Mouse (Mus musculus) c-Kit-positive CD71-negative TER-119-negative erythroid progenitor cells, embryonic 14.5 days (primary cell): ENCODE measurements around the gene Grk6.
"Not testable (repeated sequence)": the region's sequence is repeated elsewhere in the genome, so short reads cannot be mapped to it uniquely, and the experiment has no call there.

ENCODE experiments used
- DNase-seq: peaks from one replicate; pipeline ENCODE4 v3.0.0-alpha.2; 2013; ENCODE audit warnings: low read depth

The Grk6 gene

GRCm38 (mm10) chr13:55426613-55427012 is 18.3 kb upstream of the Grk6 start, which contains the start of gene F12:
Gene F12, minus strand, starts transcription at chr13:55426793.
- no peak for DNase-seq

GRCm38 (mm10) chr13:55429226-55429888 is 15.5 kb upstream of the Grk6 start:
- no peak for DNase-seq

- DNase-seq = no peak
Measured at GRCm38 (mm10) chr13:55430566-55430965, 14.3 kb upstream of the Grk6 start.

GRCm38 (mm10) chr13:55431889-55432685 is 12.8 kb upstream of the Grk6 start:
- DNase-seq = no peak

GRCm38 (mm10) chr13:55437111-55437629 is 7.7 kb upstream of the Grk6 start:
- DNase-seq = not testable (repeated sequence)

- DNase-seq = no peak
Measured at GRCm38 (mm10) chr13:55443799-55444285, 1.0 kb upstream of the Grk6 start.

- no peak for DNase-seq
Measured at GRCm38 (mm10) chr13:55444286-55444936, 461 bp upstream of the Grk6 start.

- DNase-seq = no peak
Measured at GRCm38 (mm10) chr13:55445361-55446091, 654 bp downstream of the Grk6 start.

- DNase-seq = no peak
Measured at GRCm38 (mm10) chr13:55446483-55447105, 1.7 kb downstream of the Grk6 start.

GRCm38 (mm10) chr13:55447543-55447943 is 2.7 kb downstream of the Grk6 start:
- no peak for DNase-seq

- DNase-seq = no peak
Measured at GRCm38 (mm10) chr13:55448131-55448530, 3.3 kb downstream of the Grk6 start.

GRCm38 (mm10) chr13:55449205-55449604 is 4.3 kb downstream of the Grk6 start:
- DNase-seq = no peak

GRCm38 (mm10) chr13:55449679-55450441 is 5.0 kb downstream of the Grk6 start:
- no peak for DNase-seq

GRCm38 (mm10) chr13:55450511-55450980 is 5.7 kb downstream of the Grk6 start:
- DNase-seq = no peak

- no peak for DNase-seq
Measured at GRCm38 (mm10) chr13:55451296-55451695, 6.4 kb downstream of the Grk6 start.

- DNase-seq = no peak
Measured at GRCm38 (mm10) chr13:55451785-55452549, 7.1 kb downstream of the Grk6 start.

- DNase-seq = no peak
Measured at GRCm38 (mm10) chr13:55462965-55463364, 18.1 kb downstream of the Grk6 start.

- DNase-seq = no peak
Measured at GRCm38 (mm10) chr13:55463399-55464026, 18.6 kb downstream of the Grk6 start.
